Mouse (Mus musculus) midbrain, embryonic 14.5 days (tissue): ENCODE results near the gene Pdha2. TPM values are rescaled to one million over a fixed set of nuclear protein-coding genes. Genes with fewer than 3 reads are reported as not detected.
A peak's percentile ranks its signal among the peaks of the same experiment; 100 is the strongest.

Experiments
- ATAC-seq: fragments of 200-750 bp; cut with Nextera tagmentation; 2 replicates; pipeline ENCODE4 v1.8.0; 2017; ENCODE audit warnings: moderate number of reproducible peaks, moderate library complexity; ENCODE audit not compliant: low FRiP score, low TSS enrichment
- DNase-seq: peaks from one replicate; pipeline ENCODE4 v3.0.0-alpha.2; 2015
- H3K27ac ChIP-seq: fragments of 300-500 bp; sonication (generic); replicated peaks from 2 replicates; pipeline ENCODE4 v1.5.1; 2014; ENCODE audit warnings: mild to moderate bottlenecking, low read depth, low read length, moderate library complexity
- H3K27me3 ChIP-seq: fragments of 300-500 bp; sonication (generic); 2 replicates; pipeline ENCODE4 v1.6.1; 2014; ENCODE audit warnings: low read length, control low read depth, mixed read lengths; ENCODE audit not compliant: control insufficient read depth, insufficient read depth
- H3K36me3 ChIP-seq: fragments of 300-500 bp; sonication (generic); 2 replicates; pipeline ENCODE4 v1.6.1; 2014; ENCODE audit warnings: low read length, control low read depth; ENCODE audit not compliant: control insufficient read depth, insufficient read depth
- H3K4me1 ChIP-seq: fragments of 300-500 bp; sonication (generic); 2 replicates; pipeline ENCODE4 v1.6.1; 2014; ENCODE audit warnings: mild to moderate bottlenecking, antibody characterized with exemption, low read length, control low read depth; ENCODE audit not compliant: control insufficient read depth, insufficient read depth
- H3K4me2 ChIP-seq: fragments of 300-500 bp; sonication (generic); 2 replicates; pipeline ENCODE4 v1.6.1; 2014; ENCODE audit warnings: mild to moderate bottlenecking, low read length, moderate library complexity
- H3K4me3 ChIP-seq: fragments of 300-500 bp; sonication (generic); replicated peaks from 2 replicates; pipeline ENCODE4 v1.5.1; 2014; ENCODE audit warnings: low read depth, low read length
- H3K9ac ChIP-seq: fragments of 300-500 bp; sonication (generic); replicated peaks from 2 replicates; pipeline ENCODE4 v1.6.1; 2014; ENCODE audit warnings: mild to moderate bottlenecking, low read length, moderate library complexity
- H3K9me3 ChIP-seq: fragments of 300-500 bp; sonication (generic); 2 replicates; pipeline ENCODE4 v1.6.1; 2016; ENCODE audit warnings: low read length, control low read depth, mixed read lengths; ENCODE audit not compliant: control insufficient read depth
- WGBS: fragments of 180-500 bp; shearing (Covaris S2); extraction: QIAGEN DNeasy Blood & Tissue Kit; methylation state at CpG from one replicate; pipeline ENCODE4 v1.1.7; 2014; 5-methylcytosine and 5-hydroxymethylcytosine counted together
- polyA plus RNA-seq: library from polyadenylated mRNA; unstranded; fragments of >200 nt; fragmentation: Nextera tagmentation; extraction: Ambion mirVana; gene quantifications from 2 replicates; pipeline ENCODE4 v1.2.1, GENCODE M21; 2014

The Pdha2 gene
- polyA plus RNA-seq: not detected in 2 replicates

DNA sequence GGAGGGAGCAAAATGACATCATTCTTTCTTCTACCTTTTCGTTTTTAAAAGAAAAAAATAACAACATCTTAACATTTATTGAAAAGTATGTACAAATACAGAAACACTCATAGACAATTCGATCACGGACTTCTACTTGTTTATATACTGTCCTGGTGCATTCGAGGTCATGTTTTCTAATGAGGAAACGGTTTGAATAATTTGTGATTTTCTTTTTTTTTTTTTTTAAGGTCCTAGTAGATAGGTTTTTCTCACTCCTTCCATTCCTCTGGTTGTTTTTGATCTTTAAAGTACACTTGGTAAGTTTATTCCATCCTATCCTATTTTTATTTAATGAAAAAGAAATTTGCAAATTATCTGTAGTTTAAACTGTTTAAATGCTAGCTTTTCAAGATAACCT, at the start of gene Pdha2:
Gene Pdha2, minus strand, starts transcription at position 101 of the 400 bp plus-strand sequence.
- H3K27ac ChIP-seq: no peak within 1 kb of the TSS
- WGBS: 91% methylated on average over 5 of the region's 5 CpGs
- H3K4me2 ChIP-seq: no peak within 1 kb of the TSS
- no peaks in the 10 kb centered on the region for H3K27me3 ChIP-seq
- no peak within 1 kb of the TSS for H3K4me3 ChIP-seq
- no peaks in the 10 kb centered on the region for H3K4me1 ChIP-seq
- no peak for ATAC-seq
- H3K9ac ChIP-seq: no peak within 1 kb of the TSS
- no peaks in the 10 kb centered on the region for H3K36me3 ChIP-seq
- DNase-seq: no peak
- H3K9me3 ChIP-seq: 0 out of 2 replicates have a peak, but pooled peaks cover 4% of the 10 kb centered on the region

DNA sequence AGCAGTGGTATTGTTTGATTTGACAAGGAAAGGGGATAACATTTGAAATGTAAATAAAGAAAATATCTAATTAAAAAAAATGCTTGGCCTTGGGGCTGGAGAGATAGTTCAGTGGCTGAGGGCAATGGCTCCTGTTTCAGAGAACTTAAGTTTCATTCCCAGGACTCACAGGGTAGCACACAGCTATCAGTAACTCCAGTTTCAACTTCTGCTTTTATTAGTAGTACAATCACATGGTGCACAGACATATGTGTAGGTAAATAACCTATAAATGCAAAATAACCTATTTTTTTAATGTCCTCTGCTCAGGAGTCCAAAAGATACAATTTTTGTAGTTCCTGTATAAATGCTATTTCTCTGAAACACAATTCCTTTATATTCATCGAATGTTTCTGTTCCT, 48.4 kb upstream of the Pdha2 start:
- no peak for ATAC-seq
- Histone ChIP-seq H3K9ac (no peak overlapping the region), H3K27me3 (no peaks in the 10 kb centered on the region), H3K4me2 (no peak overlapping the region), H3K4me3 (no peak overlapping the region), H3K27ac (no peak overlapping the region), H3K9me3 (no peaks in the 10 kb centered on the region), H3K4me1 (no peaks in the 10 kb centered on the region), H3K36me3 (no peaks in the 10 kb centered on the region)
- DNase-seq: no peak
- WGBS: 95% methylated on average over 1 of the region's 1 CpGs

DNA sequence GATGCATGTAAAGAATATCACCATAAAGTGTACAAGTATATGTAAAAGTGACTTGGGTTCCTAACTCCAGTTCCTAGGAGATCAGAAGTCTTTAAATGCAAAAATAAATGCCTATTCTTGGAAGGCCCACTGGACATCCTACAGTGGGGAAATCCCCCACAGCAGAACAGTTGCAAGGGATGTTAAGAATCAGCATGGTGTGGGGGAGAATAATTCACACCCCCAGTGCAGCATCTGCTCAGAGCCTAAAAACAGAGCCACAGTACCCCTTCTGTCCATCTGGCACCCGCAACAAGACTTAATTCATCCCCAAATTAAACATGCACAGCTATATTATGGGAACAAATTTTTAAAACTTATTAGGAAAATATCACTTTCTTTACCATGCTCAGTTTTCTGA, 39.3 kb upstream of the Pdha2 start:
- Histone ChIP-seq H3K36me3 (no peaks in the 10 kb centered on the region), H3K27ac (no peak overlapping the region), H3K4me2 (no peak overlapping the region), H3K4me1 (no peaks in the 10 kb centered on the region), H3K9ac (no peak overlapping the region), H3K27me3 (no peaks in the 10 kb centered on the region), H3K9me3 (no peaks in the 10 kb centered on the region), H3K4me3 (no peak overlapping the region)
- 90% methylated on average over 1 of the region's 1 CpGs for WGBS
- DNase-seq (no peak), ATAC-seq (no peak)

GRCm38 (mm10) chr3:141244725-141245298, 32.7 kb upstream of the Pdha2 start:
- Histone ChIP-seq H3K36me3 (no peaks in the 10 kb centered on the region), H3K9ac (no peak overlapping the region), H3K27ac (no peak overlapping the region), H3K4me3 (no peak overlapping the region), H3K4me2 (no peak overlapping the region), H3K27me3 (no peaks in the 10 kb centered on the region), H3K4me1 (no peaks in the 10 kb centered on the region), H3K9me3 (no peaks in the 10 kb centered on the region)
- no peak for ATAC-seq
- DNase-seq: no peak
- WGBS: 43% methylated on average over 5 of the region's 5 CpGs

DNA sequence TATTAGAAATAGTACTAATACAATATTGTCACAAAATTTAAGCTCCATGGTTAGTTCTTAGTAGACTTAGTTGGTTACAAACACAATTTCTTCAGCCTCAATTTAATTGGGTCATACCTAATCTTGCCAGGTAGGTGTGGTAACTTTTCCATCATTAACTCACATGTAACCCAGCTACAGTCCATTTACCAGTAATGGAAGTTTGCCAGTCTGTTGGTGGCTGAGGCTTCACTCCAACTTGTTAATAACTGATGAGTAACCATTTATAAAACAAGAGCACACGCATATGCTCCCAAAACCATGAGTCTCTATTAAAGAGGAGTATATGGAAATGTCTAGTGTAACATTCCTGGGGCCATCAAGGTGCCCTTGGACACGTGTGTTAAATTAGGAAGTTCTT, 25.9 kb upstream of the Pdha2 start:
- Histone ChIP-seq H3K9ac (no peak overlapping the region), H3K27me3 (no peaks in the 10 kb centered on the region), H3K4me3 (no peak overlapping the region), H3K27ac (no peak overlapping the region), H3K9me3 (no peaks in the 10 kb centered on the region), H3K36me3 (no peaks in the 10 kb centered on the region), H3K4me1 (no peaks in the 10 kb centered on the region), H3K4me2 (no peak overlapping the region)
- ATAC-seq (no peak), DNase-seq (no peak)
- 88% methylated on average over 2 of the region's 2 CpGs for WGBS

- Histone ChIP-seq H3K9me3 (no peaks in the 10 kb centered on the region), H3K36me3 (no peaks in the 10 kb centered on the region), H3K27me3 (no peaks in the 10 kb centered on the region), H3K4me3 (no peak overlapping the region), H3K4me1 (no peaks in the 10 kb centered on the region), H3K27ac (no peak overlapping the region), H3K9ac (no peak overlapping the region), H3K4me2 (no peak overlapping the region)
- no peak for DNase-seq
- ATAC-seq: no peak
- WGBS: 67% methylated on average over 2 of the region's 2 CpGs
These were observed 17.0 kb upstream of the Pdha2 start for GRCm38 (mm10) chr3:141229148-141229547.

DNA sequence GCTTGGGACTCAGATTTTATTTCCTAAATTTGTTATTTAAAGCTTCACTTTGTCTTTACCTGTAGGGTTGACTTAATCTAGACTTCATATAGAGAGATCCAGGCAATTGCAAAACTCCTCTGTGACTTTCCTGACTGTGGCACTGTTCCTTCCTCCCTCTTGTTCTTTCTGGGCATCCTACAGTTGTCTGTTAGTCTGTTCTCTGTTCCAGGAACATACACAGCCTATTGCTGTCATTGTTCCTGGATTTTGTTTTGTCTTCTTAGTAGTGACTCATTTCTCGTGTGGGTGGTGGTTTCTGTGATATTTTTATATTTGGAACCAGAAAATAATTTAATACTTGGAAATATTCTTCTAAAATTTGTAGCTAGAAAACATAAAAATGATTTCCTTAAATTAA, 10.2 kb upstream of the Pdha2 start:
- Histone ChIP-seq H3K9me3 (no peaks in the 10 kb centered on the region), H3K27ac (no peak overlapping the region), H3K27me3 (no peaks in the 10 kb centered on the region), H3K4me2 (no peak overlapping the region), H3K4me3 (no peak overlapping the region), H3K36me3 (no peaks in the 10 kb centered on the region), H3K4me1 (no peaks in the 10 kb centered on the region), H3K9ac (no peak overlapping the region)
- no peak for DNase-seq
- WGBS: 88% methylated on average over 1 of the region's 1 CpGs
- ATAC-seq: no peak

DNA sequence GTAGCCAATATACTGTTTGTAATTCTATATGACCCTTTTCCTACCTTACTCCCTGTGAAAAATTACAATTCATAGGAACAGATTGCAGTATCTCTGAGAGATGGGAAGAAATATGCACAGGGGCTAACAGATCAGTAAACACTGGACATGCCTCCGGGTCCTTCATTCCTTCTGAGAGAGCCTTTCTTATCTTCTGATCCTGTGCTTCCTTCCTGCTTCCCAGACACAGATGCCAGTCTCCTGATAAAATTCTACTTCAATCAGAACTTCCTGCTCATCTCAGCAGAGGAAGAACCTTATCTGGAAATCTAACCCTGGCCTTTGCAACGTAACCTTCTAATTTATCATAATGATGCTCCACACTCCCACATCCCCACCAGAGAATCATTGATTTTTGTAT, 6.4 kb upstream of the Pdha2 start:
- Histone ChIP-seq H3K4me2 (no peak overlapping the region), H3K4me3 (no peak overlapping the region), H3K4me1 (no peaks in the 10 kb centered on the region), H3K9me3 (no peaks in the 10 kb centered on the region), H3K27me3 (no peaks in the 10 kb centered on the region), H3K9ac (no peak overlapping the region), H3K36me3 (no peaks in the 10 kb centered on the region), H3K27ac (no peak overlapping the region)
- DNase-seq (no peak), ATAC-seq (no peak)
- WGBS: 83% methylated on average over 2 of the region's 2 CpGs

DNA sequence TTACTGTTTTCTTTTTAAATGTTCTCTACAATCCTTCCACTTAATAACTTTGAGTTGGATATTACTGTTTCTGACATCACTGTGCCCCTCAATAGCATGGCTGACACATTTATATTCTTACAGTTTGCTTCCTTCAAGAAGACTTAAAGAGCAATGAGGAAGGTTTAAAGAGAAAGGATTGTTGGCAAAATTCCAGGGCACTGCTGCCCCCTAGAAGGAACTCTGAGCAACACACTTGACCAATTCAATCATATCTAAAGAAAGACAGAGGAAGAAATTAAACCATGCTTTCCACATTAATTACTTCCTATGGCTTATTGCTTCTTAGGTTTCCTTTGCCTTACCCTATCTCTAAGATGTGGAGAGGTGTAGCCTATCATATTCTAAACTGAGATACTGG, 4.8 kb upstream of the Pdha2 start:
- Histone ChIP-seq H3K36me3 (no peaks in the 10 kb centered on the region), H3K27ac (no peak overlapping the region), H3K4me1 (no peaks in the 10 kb centered on the region), H3K4me3 (no peak overlapping the region), H3K27me3 (no peaks in the 10 kb centered on the region), H3K9me3 (no peaks in the 10 kb centered on the region), H3K9ac (no peak overlapping the region), H3K4me2 (no peak overlapping the region)
- no peak for ATAC-seq
- DNase-seq: peak; percentile 63
